Mouse (Mus musculus): ENCODE measurements around the gene Prodh2.

GRCm38 (mm10) chr7:30550603-30551002 is 57.2 kb downstream of the Prodh2 start:
- no peak for TF ChIP-seq POLR2A (IDR thresholded peaks at IDR 0.05; ENCODE audit: borderline replicate concordance, insufficient read depth, low read length)
- TF ChIP-seq CTCF (IDR thresholded peaks at IDR 0.05; ENCODE audit: borderline replicate concordance, insufficient read depth, low read depth, low read length): no peak

All from cerebellum, adult 2 months (tissue).